Mouse (Mus musculus): Measurements from ENCODE around the gene Gm32802. TPM values are rescaled to one million over a fixed set of nuclear protein-coding genes. Genes with fewer than 3 reads are reported as not detected.
"Not testable (repeated sequence)": the region's sequence is repeated elsewhere in the genome, so short reads cannot be mapped to it uniquely, and the experiment has no call there.

Gene Gm32802
- polyA plus RNA-seq, 1 experiment from 2014 or later, result not detected

- H3K4me3 ChIP-seq, result no peak within 1 kb of the TSS
- H3K9ac ChIP-seq, result no peak within 1 kb of the TSS
- H3K9me3 ChIP-seq (replicated peaks), result no peaks in the 10 kb centered on the region
- no peak within 1 kb of the TSS for H3K27ac ChIP-seq (ENCODE audit: poor library complexity, severe bottlenecking)
- 80% methylated on average over 6 of the region's 6 CpGs for WGBS
- no peaks in the 10 kb centered on the region for H3K4me1 ChIP-seq (replicated peaks)
- H3K36me3 ChIP-seq, result no peaks in the 10 kb centered on the region
- no peak for ATAC-seq (ENCODE audit: insufficient number of reproducible peaks, low FRiP score)
- H3K27me3 ChIP-seq (replicated peaks), result no peaks in the 10 kb centered on the region
- no peak within 1 kb of the TSS for H3K4me2 ChIP-seq
These were observed 36.5 kb downstream of the Gm32802 start, which contains the start of gene Iltifb for GRCm38 (mm10) chr10:118294938-118295337. Iltifb (minus strand) TSS chr10:118295038.

- not testable (repeated sequence) for H3K27me3 ChIP-seq (replicated peaks); H3K36me3 ChIP-seq; H3K27ac ChIP-seq (ENCODE audit: poor library complexity, severe bottlenecking); H3K9ac ChIP-seq; H3K4me3 ChIP-seq; ATAC-seq (ENCODE audit: insufficient number of reproducible peaks, low FRiP score); H3K9me3 ChIP-seq (replicated peaks); H3K4me1 ChIP-seq (replicated peaks); H3K4me2 ChIP-seq
- WGBS, result 44% methylated on average over 2 of the region's 2 CpGs
These were observed 43.6 kb downstream of the Gm32802 start for GRCm38 (mm10) chr10:118302133-118302532.

Other genes starting within 250 kb of the Gm32802 start
- gene Mdm1, start 116.9 kb upstream of the Gm32802 start, polyA plus RNA-seq (2016; fragmentation: Nextera tagmentation; extraction: Ambion mirVana), result 17.4 and 21.3 TPM in 2 replicates
- gene Il22, start 53.7 kb upstream of the Gm32802 start, polyA plus RNA-seq (2016; fragmentation: Nextera tagmentation; extraction: Ambion mirVana), result not detected in 2 replicates
- gene Gm32717, start 17.9 kb upstream of the Gm32802 start, polyA plus RNA-seq (2016; fragmentation: Nextera tagmentation; extraction: Ambion mirVana), result not detected in 2 replicates
- not detected in 2 replicates for gene Iltifb, start 36.4 kb downstream of the Gm32802 start, polyA plus RNA-seq (2016; fragmentation: Nextera tagmentation; extraction: Ambion mirVana)
- not detected in 2 replicates for gene Gm9040, start 68.3 kb downstream of the Gm32802 start, polyA plus RNA-seq (2016; fragmentation: Nextera tagmentation; extraction: Ambion mirVana)
- not detected in 2 replicates for gene Gm9044, start 73.7 kb downstream of the Gm32802 start, polyA plus RNA-seq (2016; fragmentation: Nextera tagmentation; extraction: Ambion mirVana)
- gene Gm9045, start 79.1 kb downstream of the Gm32802 start, polyA plus RNA-seq (2016; fragmentation: Nextera tagmentation; extraction: Ambion mirVana), result not detected in 2 replicates
- gene Gm9046, start 84.6 kb downstream of the Gm32802 start, polyA plus RNA-seq (2016; fragmentation: Nextera tagmentation; extraction: Ambion mirVana), result not detected in 2 replicates
- gene Gm9048, start 90.0 kb downstream of the Gm32802 start, polyA plus RNA-seq (2016; fragmentation: Nextera tagmentation; extraction: Ambion mirVana), result not detected in 2 replicates
- not detected in 2 replicates for gene Gm9049, start 95.4 kb downstream of the Gm32802 start, polyA plus RNA-seq (2016; fragmentation: Nextera tagmentation; extraction: Ambion mirVana)
- gene Ifng, start 182.4 kb downstream of the Gm32802 start, polyA plus RNA-seq (2016; fragmentation: Nextera tagmentation; extraction: Ambion mirVana), result not detected in 2 replicates

Data from heart, embryonic 12.5 days (tissue).